Mouse (Mus musculus): Measurements from ENCODE around the gene Armc2.

DNA sequence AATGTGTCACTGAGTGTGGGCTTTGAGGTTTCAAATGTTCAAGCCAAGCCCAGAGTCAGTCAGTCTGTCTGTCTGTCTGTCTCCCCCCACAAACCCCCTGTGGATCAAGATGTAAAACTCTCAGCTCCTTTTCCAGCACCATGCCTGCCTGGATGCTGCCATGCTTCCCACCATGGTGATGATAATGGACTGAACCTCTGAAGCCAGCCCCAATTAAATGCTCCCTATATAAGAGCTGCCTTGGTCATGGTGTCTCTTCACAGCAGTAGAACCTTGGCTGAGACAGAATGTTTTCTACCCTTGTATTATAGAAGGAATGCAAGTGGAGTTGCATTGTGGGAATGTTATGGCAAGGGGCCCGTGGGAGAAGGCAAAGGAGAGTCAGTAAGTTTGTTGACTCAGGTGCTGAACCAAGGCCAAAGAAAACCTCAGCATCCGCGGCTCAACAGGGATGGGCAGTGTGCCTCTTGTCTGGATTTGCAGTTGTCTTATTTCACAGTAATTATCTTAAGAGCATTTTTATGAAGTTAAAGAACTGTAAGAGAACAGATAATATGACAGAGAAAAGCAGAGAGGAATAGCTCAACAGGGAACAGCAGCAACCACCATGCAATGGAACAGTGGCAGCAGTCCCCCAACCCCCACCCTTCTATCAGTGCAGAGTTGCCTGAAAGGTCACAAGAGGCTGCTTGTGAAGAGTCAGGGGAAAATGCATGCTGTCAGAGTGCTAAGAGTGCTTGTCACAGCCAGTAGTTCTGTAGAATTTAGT is 152.0 kb downstream of the Armc2 start:
- TF ChIP-seq GATA1 (IDR thresholded peaks at IDR 0.05; ENCODE audit: borderline replicate concordance, low read length) (no peak), CTCF (IDR thresholded peaks at IDR 0.05; ENCODE audit: low read depth, low read length) (no peak), GATA2 (IDR thresholded peaks at IDR 0.05; ENCODE audit: borderline replicate concordance, low read depth, low read length) (no peak), TAL1 (conservative IDR thresholded peaks at IDR 0.05; ENCODE audit: low read depth, low read length) (no peak), POLR2AphosphoS5 (IDR thresholded peaks at IDR 0.05; ENCODE audit: insufficient replicate concordance, low read depth, low read length) (no peak)

Measured in G1E (cell line).